Mouse (Mus musculus) erythroblast, embryonic 14.5 days (primary cell): Measurements from ENCODE around the gene Ifitm3. TPM values are rescaled to one million over a fixed set of nuclear protein-coding genes. Genes with fewer than 3 reads are reported as not detected.
"Not testable (repeated sequence)": the region's sequence is repeated elsewhere in the genome, so short reads cannot be mapped to it uniquely, and the experiment has no call there.

ENCODE experiments used
- H3K27me3 ChIP-seq: 2 replicates; pipeline ENCODE4 v1.6.1; 2012; ENCODE audit warnings: inconsistent platforms; ENCODE audit not compliant: control insufficient read depth
- H3K36me3 ChIP-seq: 2 replicates; pipeline ENCODE4 v1.6.1; 2012; ENCODE audit warnings: mild to moderate bottlenecking, inconsistent platforms; ENCODE audit not compliant: control insufficient read depth
- H3K4me1 ChIP-seq: 2 replicates; pipeline ENCODE4 v1.6.1; 2012; ENCODE audit warnings: inconsistent platforms; ENCODE audit not compliant: control insufficient read depth
- H3K4me3 ChIP-seq: replicated peaks from 2 replicates; pipeline ENCODE3; 2012; ENCODE audit warnings: moderate library complexity, mild to moderate bottlenecking, inconsistent platforms
- H3K9me3 ChIP-seq: 2 replicates; pipeline ENCODE4 v1.6.1; 2012; ENCODE audit warnings: low read length, inconsistent platforms, mixed read lengths; ENCODE audit not compliant: control insufficient read depth
- GATA1 ChIP-seq: IDR thresholded peaks from 2 replicates; pipeline ENCODE4 v1.6.1; 2012; ENCODE audit warnings: low read length, inconsistent platforms, mixed read lengths
- TAL1 ChIP-seq: IDR thresholded peaks from 3 replicates; pipeline ENCODE4 v1.6.1; 2012; ENCODE audit warnings: low read length, inconsistent platforms, mixed read lengths
- polyA plus RNA-seq: library from polyadenylated mRNA; stranded (reverse); fragments of >175 nt; gene quantifications from 2 replicates; pipeline ENCODE4 v1.2.3, GENCODE M21; 2012

Ifitm3 gene
- polyA plus RNA-seq, 1 experiment = 0.26 TPM

DNA sequence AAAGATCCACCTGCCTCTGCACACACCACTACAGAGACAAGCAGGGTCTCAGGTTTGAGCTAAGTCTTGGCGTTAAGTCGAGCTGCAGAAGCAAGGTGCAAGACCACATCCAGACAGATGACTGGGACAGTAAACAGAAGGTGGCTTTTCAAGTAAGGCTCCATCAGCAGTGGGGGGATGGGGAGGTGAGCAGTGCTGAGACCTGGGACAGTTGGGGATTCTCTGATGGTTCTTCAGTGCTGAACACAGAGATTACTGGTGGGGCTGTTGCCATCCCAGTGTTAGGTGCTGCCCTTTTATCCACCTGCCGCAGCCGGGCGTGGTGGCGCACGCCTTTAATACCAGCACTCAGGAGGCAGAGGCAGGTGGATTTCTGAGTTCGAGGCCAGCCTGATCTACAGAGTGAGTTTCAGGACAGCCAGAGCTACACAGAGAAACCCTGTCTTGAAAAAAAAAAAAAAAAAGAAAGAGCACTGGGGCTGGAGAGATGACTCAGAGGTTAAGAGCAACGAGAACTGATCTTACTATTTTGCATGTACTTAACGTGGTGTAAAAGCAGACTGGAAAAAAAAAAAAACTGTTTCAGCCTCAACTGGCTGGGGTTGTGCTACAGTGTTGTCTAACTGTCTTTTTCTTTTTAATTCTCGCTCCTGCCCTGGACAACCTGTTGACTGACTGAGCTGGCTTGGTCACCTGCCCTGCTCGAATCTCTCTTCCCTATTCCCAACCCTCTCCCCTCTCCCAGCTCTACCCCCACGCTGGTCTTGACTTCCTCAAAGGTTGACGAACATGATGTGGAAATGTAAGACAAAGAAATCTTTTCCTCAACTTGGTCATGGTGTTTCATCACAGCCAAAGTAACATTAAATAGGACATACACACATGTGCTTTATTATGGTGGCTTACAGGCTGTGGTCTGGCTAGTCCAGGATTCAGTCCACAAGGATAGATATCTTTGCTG, 11.2 kb upstream of the Ifitm3 start:
- no peaks in the 10 kb centered on the region for H3K36me3 ChIP-seq
- peaks cover 3% of the 10 kb centered on the region for H3K4me1 ChIP-seq
- no peak overlapping the region for H3K4me3 ChIP-seq
- H3K27me3 ChIP-seq = no peaks in the 10 kb centered on the region
- TF ChIP-seq GATA1 (no peak), TAL1 (no peak)
- no peaks in the 10 kb centered on the region for H3K9me3 ChIP-seq

DNA sequence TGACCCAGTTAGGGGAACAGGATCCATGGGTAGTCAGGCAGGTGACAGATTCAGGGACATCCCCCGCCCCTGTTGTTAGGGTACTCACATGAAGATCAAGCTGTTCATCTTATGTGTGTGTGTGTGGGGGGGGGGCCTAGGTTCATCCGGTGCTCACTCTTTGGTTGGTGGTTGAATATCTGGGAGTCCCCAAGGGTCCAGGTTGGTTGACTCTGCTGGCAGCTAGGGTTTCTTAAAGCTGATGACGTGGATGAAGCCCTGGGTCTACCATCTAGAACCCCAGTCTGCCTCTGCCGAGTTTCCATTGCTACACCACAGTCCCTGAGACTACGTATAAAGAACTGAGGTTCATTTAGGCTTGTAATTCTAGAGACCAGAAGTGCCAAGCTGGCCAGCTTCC, 8.5 kb upstream of the Ifitm3 start:
- H3K4me3 ChIP-seq = no peak overlapping the region
- H3K9me3 ChIP-seq = no peaks in the 10 kb centered on the region
- no peak for TF ChIP-seq GATA1
- no peak for TF ChIP-seq TAL1
- H3K27me3 ChIP-seq = no peaks in the 10 kb centered on the region
- H3K4me1 ChIP-seq = peaks cover 11% of the 10 kb centered on the region
- H3K36me3 ChIP-seq = no peaks in the 10 kb centered on the region

DNA sequence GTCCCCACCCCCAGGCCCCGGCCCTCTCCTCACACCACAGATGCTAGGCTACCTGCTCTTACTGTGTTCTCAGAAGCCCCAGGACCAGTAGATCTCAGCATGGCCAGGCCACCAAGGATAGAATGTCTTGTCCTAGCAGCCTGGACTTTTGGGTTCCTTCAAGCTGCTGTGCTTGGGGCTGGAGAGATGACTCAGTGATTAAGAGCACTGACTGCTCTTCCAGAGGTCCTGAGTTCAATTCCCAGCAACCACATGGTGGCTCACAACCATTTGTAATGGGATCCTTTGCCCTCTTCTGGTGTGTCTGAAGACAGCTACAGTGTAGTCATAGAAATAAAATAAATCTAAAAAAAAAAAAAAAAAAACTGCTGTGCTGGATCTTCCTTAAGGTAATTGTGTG, 7.3 kb upstream of the Ifitm3 start, which contains the start of gene Ifitm6:
Gene Ifitm6 (minus strand): TSS at position 101 of the 400 bp plus-strand sequence.
- not testable (repeated sequence) for H3K4me3 ChIP-seq, H3K36me3 ChIP-seq, H3K9me3 ChIP-seq, H3K27me3 ChIP-seq
- H3K4me1 ChIP-seq = peaks cover 11% of the 10 kb centered on the region

DNA sequence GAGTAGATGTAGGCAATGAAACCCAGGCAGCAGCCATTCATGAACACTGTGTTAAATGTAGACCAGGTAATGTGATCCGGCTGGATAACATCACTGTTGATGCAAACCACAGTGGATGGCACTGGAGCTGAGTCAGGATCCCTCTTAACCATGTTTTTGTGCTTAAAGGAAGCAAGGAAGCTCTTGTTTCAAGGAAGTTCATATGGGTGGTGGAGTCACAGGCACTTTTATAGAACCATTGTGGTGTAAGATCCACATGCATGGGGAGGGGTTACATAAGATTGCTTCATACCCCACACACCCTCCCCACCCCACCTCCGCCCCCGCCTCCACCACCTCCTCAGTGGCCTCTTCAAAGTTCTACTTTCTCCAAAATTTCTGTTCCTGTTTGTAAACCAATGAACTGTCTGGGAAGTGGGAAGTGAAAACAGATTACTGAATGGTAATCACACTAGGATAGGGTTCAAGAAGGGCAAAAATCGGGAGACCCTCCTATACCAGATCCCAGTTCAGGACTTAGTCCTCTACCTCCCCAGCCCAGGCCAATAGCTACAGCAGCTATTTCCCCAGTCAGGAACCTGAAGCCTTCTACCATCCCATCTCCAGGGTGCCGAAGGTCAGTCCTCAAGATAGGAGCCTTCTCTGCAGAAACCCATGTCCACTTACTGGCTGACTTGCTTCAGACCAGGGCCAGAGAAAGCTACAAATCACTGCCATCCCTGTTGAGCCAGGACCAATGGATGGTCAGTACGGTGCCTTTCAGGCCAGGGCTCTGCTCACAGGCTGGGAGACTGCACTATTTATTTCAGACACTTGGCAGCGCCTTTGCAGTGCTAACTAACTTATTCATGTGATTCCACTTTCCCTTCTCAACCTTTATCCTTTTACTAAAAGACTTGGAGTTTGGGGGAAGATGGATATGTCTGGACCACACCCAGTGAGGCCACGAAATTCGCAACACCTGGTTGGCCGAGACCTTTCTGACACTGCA, 6.4 kb upstream of the Ifitm3 start:
- Histone ChIP-seq H3K4me3 (no peak overlapping the region), H3K9me3 (no peaks in the 10 kb centered on the region), H3K27me3 (no peaks in the 10 kb centered on the region), H3K4me1 (peaks cover 16% of the 10 kb centered on the region), H3K36me3 (no peaks in the 10 kb centered on the region)
- no peak for TF ChIP-seq TAL1
- TF ChIP-seq GATA1 = no peak

DNA sequence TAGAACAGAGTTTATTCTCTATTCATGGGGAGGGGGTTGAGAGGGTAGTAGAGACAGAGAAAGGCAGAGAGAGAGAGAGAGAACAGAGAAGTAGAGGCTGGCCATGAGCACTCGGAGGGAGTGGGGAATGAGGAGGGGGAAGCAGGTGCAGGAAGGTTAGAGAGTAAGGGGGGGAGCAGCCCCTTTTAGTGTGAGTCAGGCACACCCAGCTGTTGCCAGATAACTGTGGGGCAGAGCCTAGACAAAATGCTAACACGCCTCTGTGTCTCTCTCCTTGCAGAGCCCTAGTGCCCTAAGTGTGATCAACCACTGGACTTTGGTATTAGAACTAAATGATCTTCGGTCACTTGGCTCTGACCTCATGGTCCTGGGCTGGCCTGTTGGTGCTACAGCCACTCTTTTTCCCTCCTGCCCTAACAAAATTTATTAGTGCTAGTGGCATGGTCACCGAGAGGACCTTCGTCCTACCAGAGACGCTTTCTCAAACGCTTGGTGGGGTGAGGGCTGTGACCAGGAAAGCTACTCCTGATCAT, 734 bp upstream of the Ifitm3 start:
- Histone ChIP-seq H3K4me3 (no peak overlapping the region), H3K36me3 (no peaks in the 10 kb centered on the region), H3K9me3 (no peaks in the 10 kb centered on the region), H3K27me3 (peaks cover 4% of the 10 kb centered on the region), H3K4me1 (peaks cover 41% of the 10 kb centered on the region)
- TF ChIP-seq GATA1 = no peak
- TF ChIP-seq TAL1 = no peak

DNA sequence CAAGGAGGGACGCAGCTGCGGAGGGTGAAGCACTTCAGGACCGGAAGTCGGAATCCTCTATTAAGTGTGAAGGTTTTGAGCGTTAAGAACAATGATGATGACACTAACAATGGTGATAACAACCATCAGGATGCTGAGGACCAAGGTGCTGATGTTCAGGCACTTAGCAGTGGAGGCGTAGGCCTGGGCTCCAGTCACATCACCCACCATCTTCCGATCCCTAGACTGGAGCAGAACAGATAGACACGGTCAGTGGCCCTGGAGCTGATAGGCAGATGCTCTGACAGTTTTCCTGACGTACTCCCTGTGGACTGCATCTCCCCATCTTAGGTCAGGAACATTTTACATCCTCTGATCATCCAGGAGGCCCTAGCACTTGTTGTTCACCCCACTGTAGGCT, 905 bp downstream of the Ifitm3 start:
- Histone ChIP-seq H3K4me3 (no peak overlapping the region), H3K27me3 (peaks cover 4% of the 10 kb centered on the region), H3K4me1 (peaks cover 34% of the 10 kb centered on the region), H3K9me3 (no peaks in the 10 kb centered on the region), H3K36me3 (no peaks in the 10 kb centered on the region)
- no peak for TF ChIP-seq GATA1

DNA sequence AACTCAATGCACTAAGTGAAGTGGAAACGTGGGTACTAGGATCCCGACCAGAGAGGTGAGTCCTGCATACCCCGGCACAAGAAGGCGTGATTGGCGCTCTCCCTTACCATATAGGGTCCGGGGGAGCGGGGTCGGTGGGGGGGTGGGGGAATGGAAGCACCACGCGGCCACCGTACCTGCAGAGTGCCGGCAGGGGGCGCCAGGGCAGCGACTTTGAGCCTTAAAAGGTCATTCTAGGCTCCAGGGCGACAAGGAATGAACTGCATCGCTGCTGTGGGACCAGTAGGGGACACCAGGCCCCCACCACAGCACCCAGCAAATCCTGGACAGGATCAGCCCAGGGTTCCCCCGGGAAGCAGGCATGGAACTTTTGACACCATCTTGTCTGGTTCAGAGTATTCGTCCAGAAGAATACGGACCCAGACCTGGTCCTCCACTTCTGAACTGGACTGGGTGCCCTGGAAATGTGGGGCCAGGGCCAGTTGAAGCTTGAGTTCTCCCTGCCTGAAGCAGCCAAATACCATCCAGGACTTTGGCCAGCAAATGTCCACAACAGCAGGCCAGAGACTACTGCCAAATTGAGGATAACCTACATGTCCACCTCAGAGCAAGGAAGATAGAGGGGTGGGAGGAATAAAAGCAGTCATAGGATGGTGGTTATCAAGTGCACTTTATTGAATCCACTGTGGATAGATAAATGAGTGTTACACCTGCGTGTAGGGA, 1.5 kb downstream of the Ifitm3 start:
- Histone ChIP-seq H3K4me1 (peaks cover 34% of the 10 kb centered on the region), H3K4me3 (no peak overlapping the region), H3K36me3 (no peaks in the 10 kb centered on the region), H3K9me3 (no peaks in the 10 kb centered on the region), H3K27me3 (peaks cover 4% of the 10 kb centered on the region)
- TF ChIP-seq TAL1 (no peak), GATA1 (no peak)

DNA sequence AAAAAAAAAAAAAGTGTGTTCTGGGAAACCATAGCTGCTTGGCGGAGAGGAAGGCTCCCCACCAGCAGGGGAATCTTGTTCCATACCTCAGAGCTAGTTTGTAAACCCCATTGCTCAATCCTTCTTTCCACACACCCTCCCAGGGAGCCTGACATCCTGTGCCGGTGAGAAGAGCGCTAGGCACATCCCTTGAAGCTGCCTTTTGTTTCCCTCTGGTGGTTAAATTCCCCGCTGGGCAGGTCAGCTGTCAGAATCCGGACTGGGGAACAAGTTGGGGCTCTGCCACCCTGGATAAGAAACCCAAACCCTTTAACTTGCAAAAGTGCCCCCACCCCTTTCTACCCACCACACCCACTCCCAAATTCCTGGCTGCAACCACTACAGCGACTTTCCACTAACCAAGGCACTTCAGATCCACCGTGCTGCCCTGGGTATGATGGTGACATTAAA, 2.2 kb downstream of the Ifitm3 start:
- Histone ChIP-seq H3K9me3 (no peaks in the 10 kb centered on the region), H3K36me3 (no peaks in the 10 kb centered on the region), H3K4me1 (peaks cover 34% of the 10 kb centered on the region), H3K4me3 (no peak overlapping the region), H3K27me3 (peaks cover 4% of the 10 kb centered on the region)
- TF ChIP-seq TAL1 = no peak
- no peak for TF ChIP-seq GATA1
